Mouse (Mus musculus) stomach, embryonic 16.5 days (tissue): Measurements from ENCODE around the gene Mroh9. TPM values are rescaled to one million over a fixed set of nuclear protein-coding genes. Genes with fewer than 3 reads are reported as not detected.

Source experiments
- ATAC-seq: fragments of 200-750 bp; cut with Nextera tagmentation; 2 replicates; pipeline ENCODE4 v1.8.0; 2017; ENCODE audit warnings: moderate number of reproducible peaks, moderate TSS enrichment; ENCODE audit not compliant: insufficient read depth, low FRiP score
- H3K27ac ChIP-seq: fragments of 300-500 bp; sonication (generic); 2 replicates; pipeline ENCODE4 v1.5.1; 2014; ENCODE audit warnings: low read length
- H3K27me3 ChIP-seq: fragments of 300-500 bp; sonication (generic); 2 replicates; pipeline ENCODE4 v1.6.1; 2014; ENCODE audit warnings: low read length, control low read depth, mixed read lengths; ENCODE audit not compliant: control insufficient read depth, insufficient read depth
- H3K36me3 ChIP-seq: fragments of 300-500 bp; sonication (generic); 2 replicates; pipeline ENCODE4 v1.6.1; 2014; ENCODE audit warnings: low read length; ENCODE audit not compliant: control insufficient read depth, insufficient read depth
- H3K4me1 ChIP-seq: fragments of 300-500 bp; sonication (generic); 2 replicates; pipeline ENCODE4 v1.6.1; 2014; ENCODE audit warnings: low read length, control low read depth, mixed read lengths; ENCODE audit not compliant: control insufficient read depth, insufficient read depth
- H3K4me2 ChIP-seq: fragments of 300-500 bp; sonication (generic); 2 replicates; pipeline ENCODE4 v1.6.1; 2014; ENCODE audit warnings: low read depth, low read length, mixed read lengths
- H3K4me3 ChIP-seq: fragments of 300-500 bp; sonication (generic); replicated peaks from 2 replicates; pipeline ENCODE4 v1.5.1; 2014; ENCODE audit warnings: mild to moderate bottlenecking, low read length
- H3K9ac ChIP-seq: fragments of 300-500 bp; sonication (generic); 2 replicates; pipeline ENCODE4 v1.6.1; 2014; ENCODE audit warnings: low read length
- H3K9me3 ChIP-seq: fragments of 300-500 bp; sonication (generic); replicated peaks from 2 replicates; pipeline ENCODE4 v1.6.1; 2016; ENCODE audit warnings: low read length, control low read depth; ENCODE audit not compliant: control insufficient read depth
- WGBS: fragments of 180-500 bp; shearing (Covaris S2); extraction: QIAGEN DNeasy Blood & Tissue Kit; methylation state at CpG from one replicate; pipeline ENCODE4 v1.1.7; 2014; 5-methylcytosine and 5-hydroxymethylcytosine counted together
- polyA plus RNA-seq: library from polyadenylated mRNA; unstranded; fragments of >200 nt; fragmentation: Nextera tagmentation; extraction: Ambion mirVana; gene quantifications from 2 replicates; pipeline ENCODE4 v1.2.1, GENCODE M21; 2015

The Mroh9 gene
- polyA plus RNA-seq, result not detected in 2 replicates

- no peak for ATAC-seq
- Histone ChIP-seq H3K27ac (no peak within 1 kb of the TSS), H3K9ac (no peak within 1 kb of the TSS), H3K9me3 (no peaks in the 10 kb centered on the region), H3K4me2 (no peak within 1 kb of the TSS), H3K4me1 (no peaks in the 10 kb centered on the region), H3K4me3 (no peak within 1 kb of the TSS), H3K36me3 (no peaks in the 10 kb centered on the region), H3K27me3 (no peaks in the 10 kb centered on the region)
- 77% methylated on average over 2 of the region's 2 CpGs for WGBS
Observed at GRCm38 (mm10) chr1:163085570-163085969, at the start of gene Mroh9. Gene Mroh9 (minus strand): TSS chr1:163085670.

GRCm38 (mm10) chr1:163129976-163130375 lies 44.5 kb upstream of the Mroh9 start:
- Histone ChIP-seq H3K27ac (no peak overlapping the region), H3K4me2 (no peak overlapping the region), H3K4me3 (no peak overlapping the region), H3K36me3 (no peaks in the 10 kb centered on the region), H3K27me3 (no peaks in the 10 kb centered on the region), H3K9ac (no peak overlapping the region), H3K4me1 (no peaks in the 10 kb centered on the region), H3K9me3 (no peaks in the 10 kb centered on the region)
- 61% methylated on average over 3 of the region's 3 CpGs for WGBS
- no peak for ATAC-seq

DNA sequence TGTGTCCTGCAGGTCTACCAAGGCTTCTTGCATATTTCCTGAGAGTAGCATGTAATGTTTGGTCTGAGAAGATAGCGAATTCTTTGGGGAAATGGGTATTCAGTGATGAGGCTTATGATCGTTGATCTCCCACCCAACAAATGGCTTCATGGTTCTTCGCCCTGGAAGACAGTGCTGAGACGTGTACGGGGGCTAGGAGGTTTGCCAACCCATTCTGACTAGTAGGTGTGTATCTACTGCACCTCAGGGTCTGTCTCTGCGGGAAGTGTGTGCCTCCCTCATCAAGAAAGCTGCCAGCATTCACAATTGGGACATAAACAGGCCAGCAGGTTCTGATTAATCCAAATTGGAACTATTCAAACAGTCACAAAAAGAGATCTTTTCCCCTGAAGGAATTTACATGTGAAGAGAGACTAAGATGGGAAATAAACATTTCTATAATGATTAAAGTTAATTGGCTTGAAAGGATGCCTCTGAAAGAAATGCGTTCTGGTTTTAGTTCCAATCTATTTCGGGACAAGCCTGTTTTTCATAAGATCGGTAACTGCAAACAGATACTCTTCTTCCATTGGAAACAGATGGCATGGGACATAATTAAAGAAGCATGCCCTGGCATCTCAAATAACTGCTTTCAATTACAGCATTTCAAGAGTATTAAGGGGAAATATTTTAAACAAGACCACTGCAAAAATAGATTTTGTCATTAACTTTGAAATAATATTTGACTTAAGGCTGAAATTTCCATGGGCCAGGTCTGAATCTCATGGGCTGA lies 43.8 kb upstream of the Mroh9 start:
- H3K27me3 ChIP-seq, result no peaks in the 10 kb centered on the region
- no peaks in the 10 kb centered on the region for H3K4me1 ChIP-seq
- WGBS, result 83% methylated on average over 9 of the region's 9 CpGs
- H3K4me3 ChIP-seq, result no peak overlapping the region
- ATAC-seq, result no peak
- no peaks in the 10 kb centered on the region for H3K36me3 ChIP-seq
- H3K9ac ChIP-seq, result no peak overlapping the region
- H3K9me3 ChIP-seq, result no peaks in the 10 kb centered on the region
- no peak overlapping the region for H3K4me2 ChIP-seq
- H3K27ac ChIP-seq, result no peak overlapping the region

DNA sequence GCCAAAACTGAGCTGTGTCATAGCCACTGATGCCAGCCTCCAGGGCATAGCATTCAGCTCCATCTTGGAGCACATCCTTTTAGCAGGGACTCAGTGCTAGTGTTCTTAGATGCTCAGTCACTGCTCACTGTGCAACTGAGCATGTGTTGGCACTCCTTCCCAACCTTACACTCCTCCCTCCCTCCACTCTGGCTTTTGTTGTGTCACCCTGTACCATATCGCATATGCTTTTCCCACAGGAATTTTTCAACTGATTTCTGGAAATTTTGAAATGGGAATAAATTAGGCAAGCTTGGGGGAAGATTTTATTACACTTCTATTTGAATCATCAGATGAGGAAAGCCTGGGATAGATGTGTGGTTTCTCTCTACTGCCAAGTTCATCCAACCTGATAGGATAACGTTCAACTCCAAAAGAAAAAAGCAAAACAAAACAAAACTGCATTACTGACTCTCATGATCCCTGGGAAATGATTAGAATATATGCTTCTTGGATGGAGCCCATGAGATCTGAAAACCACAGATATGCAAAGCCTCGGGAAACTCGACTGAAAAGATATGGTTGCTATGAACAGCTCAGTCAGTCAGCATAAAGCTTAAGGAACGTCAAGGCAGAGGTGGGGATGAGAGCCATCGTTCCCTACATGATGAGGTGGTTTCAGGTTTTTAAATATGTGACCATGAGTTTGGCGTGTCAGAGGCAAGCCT lies 40.9 kb upstream of the Mroh9 start:
- ATAC-seq, result no peak
- Histone ChIP-seq H3K4me1 (no peaks in the 10 kb centered on the region), H3K9ac (no peak overlapping the region), H3K9me3 (no peaks in the 10 kb centered on the region), H3K27me3 (no peaks in the 10 kb centered on the region), H3K4me3 (no peak overlapping the region), H3K36me3 (no peaks in the 10 kb centered on the region), H3K27ac (no peak overlapping the region), H3K4me2 (no peak overlapping the region)
- 70% methylated on average over 7 of the region's 7 CpGs for WGBS

GRCm38 (mm10) chr1:163122414-163122813 lies 36.9 kb upstream of the Mroh9 start:
- Histone ChIP-seq H3K9me3 (no peaks in the 10 kb centered on the region), H3K4me3 (no peak overlapping the region), H3K27me3 (no peaks in the 10 kb centered on the region), H3K4me1 (no peaks in the 10 kb centered on the region), H3K9ac (no peak overlapping the region), H3K27ac (no peak overlapping the region), H3K4me2 (no peak overlapping the region), H3K36me3 (no peaks in the 10 kb centered on the region)
- ATAC-seq, result no peak
- 80% methylated on average over 1 of the region's 1 CpGs for WGBS

DNA sequence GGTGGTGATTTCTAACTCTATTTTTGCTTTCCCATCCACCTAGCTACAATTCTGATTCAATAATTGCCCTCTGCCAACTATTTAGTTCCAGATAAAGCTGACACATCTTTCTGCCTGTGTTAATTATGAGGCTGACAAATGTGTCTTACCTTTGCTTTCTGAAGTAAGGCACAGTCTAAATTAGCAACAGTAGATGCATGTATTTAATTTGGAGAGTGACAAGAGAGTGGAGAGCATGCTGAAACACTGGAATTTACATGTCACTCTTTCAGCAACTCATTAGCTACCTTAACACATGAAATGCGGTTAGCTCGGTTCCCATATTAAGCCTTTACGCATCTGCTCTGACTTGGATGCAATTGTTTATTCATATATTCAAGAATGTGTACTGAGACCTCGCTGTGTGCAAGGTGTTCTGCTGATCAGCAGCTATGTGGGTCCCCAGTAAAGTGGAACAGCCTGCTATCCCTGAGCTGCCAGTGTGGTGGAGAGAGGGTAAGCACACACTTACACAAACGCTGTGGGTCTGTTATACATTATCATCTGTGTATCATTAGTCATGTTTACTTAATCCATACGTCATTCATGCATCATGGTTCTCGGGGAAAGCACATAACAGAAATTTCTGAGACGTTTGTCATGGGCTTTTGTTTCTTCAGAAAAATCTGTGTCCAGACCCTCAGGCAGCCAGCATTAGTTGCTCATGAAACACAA lies 28.1 kb upstream of the Mroh9 start:
- H3K9me3 ChIP-seq, result no peaks in the 10 kb centered on the region
- no peaks in the 10 kb centered on the region for H3K36me3 ChIP-seq
- no peak overlapping the region for H3K27ac ChIP-seq
- H3K4me2 ChIP-seq, result no peak overlapping the region
- no peaks in the 10 kb centered on the region for H3K27me3 ChIP-seq
- 41% methylated on average over 8 of the region's 8 CpGs for WGBS
- no peak for ATAC-seq
- no peaks in the 10 kb centered on the region for H3K4me1 ChIP-seq
- H3K4me3 ChIP-seq, result no peak overlapping the region
- H3K9ac ChIP-seq, result no peak overlapping the region

GRCm38 (mm10) chr1:163112482-163113164 lies 27.2 kb upstream of the Mroh9 start:
- no peak for ATAC-seq
- no peaks in the 10 kb centered on the region for H3K4me1 ChIP-seq
- no peak overlapping the region for H3K27ac ChIP-seq
- H3K9me3 ChIP-seq, result no peaks in the 10 kb centered on the region
- WGBS, result 58% methylated on average over 4 of the region's 4 CpGs
- H3K36me3 ChIP-seq, result no peaks in the 10 kb centered on the region
- no peak overlapping the region for H3K4me2 ChIP-seq
- H3K4me3 ChIP-seq, result no peak overlapping the region
- H3K27me3 ChIP-seq, result no peaks in the 10 kb centered on the region
- no peak overlapping the region for H3K9ac ChIP-seq

DNA sequence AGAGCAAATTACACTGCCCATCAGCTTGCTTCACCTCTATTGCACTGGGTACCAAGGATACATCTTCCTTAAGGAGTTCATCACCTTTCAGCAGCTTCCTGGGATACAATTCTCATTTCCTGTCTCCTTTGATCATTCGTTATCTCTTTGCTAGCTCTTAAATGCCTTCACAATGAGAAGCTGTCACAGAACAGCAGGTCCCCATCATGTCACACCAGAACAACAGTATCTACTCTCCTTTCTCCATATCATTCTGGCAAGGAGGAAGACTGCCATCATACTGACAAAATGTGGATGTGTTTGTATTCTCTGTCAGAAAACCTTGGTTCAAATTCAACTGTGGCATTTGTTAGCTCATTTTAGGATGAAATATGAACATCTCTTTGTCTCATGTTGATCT lies 19.5 kb upstream of the Mroh9 start:
- no peaks in the 10 kb centered on the region for H3K4me1 ChIP-seq
- WGBS, result 52% methylated on average over 1 of the region's 1 CpGs
- no peaks in the 10 kb centered on the region for H3K36me3 ChIP-seq
- H3K9me3 ChIP-seq, result no peaks in the 10 kb centered on the region
- ATAC-seq, result no peak
- H3K9ac ChIP-seq, result no peak overlapping the region
- no peak overlapping the region for H3K4me3 ChIP-seq
- no peak overlapping the region for H3K27ac ChIP-seq
- no peaks in the 10 kb centered on the region for H3K27me3 ChIP-seq
- H3K4me2 ChIP-seq, result no peak overlapping the region
